14 mouse cellular contexts compared by ENCODE assay signal in genomic region chr4:141565325-141565724, GRCm38 (mm10). TPM values are rescaled to one million over a fixed set of nuclear protein-coding genes. Genes with fewer than 3 reads are reported as not detected.
A peak's percentile ranks its signal among the peaks of the same experiment; 100 is the strongest.
DNase-seq lines count a peak whose midpoint lies in the region; ATAC-seq and TF ChIP-seq lines count a peak whose summit lies in the region.
"Had no signal": no experiment of that assay in that cellular context is flagged by ENCODE, and none has a peak within 500 bp of the region (broad histone marks: within the 10 kb centered on the region; RNA-seq: fewer than 3 reads in every experiment).

No protein-coding gene starts in this region.

- in situ Hi-C loops in Patski (cut with MboI; ENCODE audit: low pct_unique_long_range_greater_than_20kb) = loop anchor here (5.0 to 25.0 kb wide), 2 partner anchors 158 to 278 kb away; no protein-coding TSS in a partner anchor

- H3K4me1 ChIP-seq in kidney, adult 2 months (ENCODE audit: control insufficient read depth, insufficient read depth, low read length) = peaks cover 18% of the 10 kb centered on the region; the same call in 1 of the 2 replicates
- H3K4me1 ChIP-seq in kidney, embryonic 15.5 days = peaks cover 18% of the 10 kb centered on the region
- H3K4me1 ChIP-seq in hindbrain, embryonic 12.5 days = no peaks in the 10 kb centered on the region

- TF ChIP-seq CTCF in kidney, adult 2 months (conservative IDR thresholded peaks at IDR 0.05; ENCODE audit: insufficient read depth, insufficient read length, low read depth, low read length) = no peak
- TF ChIP-seq CTCF in Patski (IDR thresholded peaks at IDR 0.05) = no peak

- H3K4me3 ChIP-seq in kidney, adult 2 months (ENCODE audit: insufficient read depth, low read depth, low read length) = no peak overlapping the region
- no peak overlapping the region for H3K4me3 ChIP-seq in kidney, embryonic 15.5 days (replicated peaks)
- H3K4me3 ChIP-seq in hindbrain, embryonic 12.5 days = no peak overlapping the region
- H3K4me3 ChIP-seq: forebrain, embryonic 12.5 days had no signal

- no peaks in the 10 kb centered on the region for H3K36me3 ChIP-seq in kidney, adult 2 months (ENCODE audit: control insufficient read depth, insufficient read depth, low read length)
- no peaks in the 10 kb centered on the region for H3K36me3 ChIP-seq in kidney, embryonic 15.5 days
- no peaks in the 10 kb centered on the region for H3K36me3 ChIP-seq in hindbrain, embryonic 12.5 days
- H3K36me3 ChIP-seq: forebrain, embryonic 12.5 days had no signal

- no peak overlapping the region for H3K4me2 ChIP-seq in kidney, embryonic 15.5 days
- no peak overlapping the region for H3K4me2 ChIP-seq in hindbrain, embryonic 12.5 days (replicated peaks)
- H3K4me2 ChIP-seq: forebrain, embryonic 12.5 days had no signal

- 45% methylated on average over 7 of the region's 7 CpGs for WGBS in kidney, adult 2 months
- WGBS in kidney, embryonic 15.5 days = 60% methylated on average over 7 of the region's 7 CpGs
- WGBS in hindbrain, embryonic 12.5 days = 31% methylated on average over 7 of the region's 7 CpGs

- no peak overlapping the region for H3K9ac ChIP-seq in kidney, embryonic 15.5 days
- no peak overlapping the region for H3K9ac ChIP-seq in hindbrain, embryonic 12.5 days
- H3K9ac ChIP-seq: forebrain, embryonic 12.5 days; liver, embryonic 14.5 days had no signal

- ATAC-seq in Patski = peak; percentile 29
- no peak for ATAC-seq in kidney, embryonic 15.5 days (replicated peaks; ENCODE audit: low FRiP score)
- no peak for ATAC-seq in hindbrain, embryonic 12.5 days (ENCODE audit: low FRiP score)

- TF ChIP-seq POLR2A in kidney, adult 2 months (IDR thresholded peaks at IDR 0.05; ENCODE audit: low read depth, low read length) = no peak

- POLR2A ChIA-PET in Patski (lab: Charles Lee) = no interaction called here

- no peaks in the 10 kb centered on the region for H3K9me3 ChIP-seq in kidney, embryonic 15.5 days (replicated peaks)
- no peaks in the 10 kb centered on the region for H3K9me3 ChIP-seq in hindbrain, embryonic 12.5 days (replicated peaks)
- H3K9me3 ChIP-seq: forebrain, embryonic 12.5 days had no signal

- CTCF ChIA-PET in Patski (lab: Charles Lee) = interaction anchor here (1.4 to 1.5 kb wide), 2 partner anchors 10 to 13 kb away, joined by 3 to 4 read pairs; no protein-coding TSS in a partner anchor

- peak overlapping the region; percentile 87 for H3K27ac ChIP-seq in kidney, adult 2 months (ENCODE audit: insufficient read depth, low read depth, low read length)
- H3K27ac ChIP-seq in kidney, embryonic 15.5 days = peak overlapping the region; percentile 78
- H3K27ac ChIP-seq in hindbrain, embryonic 12.5 days = no peak overlapping the region
- H3K27ac ChIP-seq: forebrain, embryonic 12.5 days; liver, embryonic 14.5 days had no signal

- DNase-seq in adrenal gland, adult (ENCODE audit: inconsistent age in 2 of 2, low spot score in 1 of 2) = peak; percentile 66 to 85
- DNase-seq in adrenal gland, adult 8-10 months = no peak
- peak; percentile 64 for DNase-seq in kidney, adult 2 months
- DNase-seq in kidney, adult 18-20 months = no peak
- DNase-seq in Patski (ENCODE audit: low read depth, low spot score) = no peak
- DNase-seq in spleen, postnatal 14 days (ENCODE audit: low spot score in 2 of 2) = no peak
- DNase-seq: cerebellum, adult 9-10 months; heart, postnatal 10 days; layer of hippocampus, adult 9-11 months; midbrain, embryonic 14.5 days had no signal

- no peaks in the 10 kb centered on the region for H3K27me3 ChIP-seq in kidney, adult 2 months (replicated peaks; ENCODE audit: control insufficient read depth, insufficient read depth, low read length)
- H3K27me3 ChIP-seq in Patski = no peaks in the 10 kb centered on the region
- no peaks in the 10 kb centered on the region for H3K27me3 ChIP-seq in kidney, embryonic 15.5 days
- H3K27me3 ChIP-seq in hindbrain, embryonic 12.5 days = no peaks in the 10 kb centered on the region
- H3K27me3 ChIP-seq: forebrain, embryonic 12.5 days had no signal

RNA-seq across cellular contexts. Expression of gene Spen, which starts 26.9 kb away (rescaled TPM):
- 10 to 100 TPM; 53.0 to 94.3 (median 63.4) TPM for total RNA-seq in adrenal gland, adult 8-10 months (2022)
- 15.9 and 19.6 TPM in 2 replicates for polyA plus RNA-seq in kidney, adult 2 months (2012; rRNA removed)
- polyA plus RNA-seq in Patski (2021) = 31.8 TPM
- polyA plus RNA-seq in kidney, embryonic 15.5 days (2015; fragmentation: Nextera tagmentation; extraction: Ambion mirVana) = 10.3 and 11.1 TPM in 2 replicates
- polyA plus RNA-seq in hindbrain, embryonic 12.5 days (2016; fragmentation: Nextera tagmentation; extraction: Ambion mirVana) = 21.7 and 23.7 TPM in 2 replicates

RNA-seq across cellular contexts. Expression of gene Fblim1, which starts 40.6 kb away (rescaled TPM):
- total RNA-seq in adrenal gland, adult 8-10 months (2022) = 10 to 100 TPM; 10.2 to 21.0 (median 17.6) TPM
- 10.2 and 10.5 TPM in 2 replicates for polyA plus RNA-seq in kidney, adult 2 months (2012; rRNA removed)
- 90.1 TPM for polyA plus RNA-seq in Patski (2021)
- polyA plus RNA-seq in kidney, embryonic 15.5 days (2015; fragmentation: Nextera tagmentation; extraction: Ambion mirVana) = 71.4 and 81.3 TPM in 2 replicates
- 49.1 and 57.9 TPM in 2 replicates for polyA plus RNA-seq in hindbrain, embryonic 12.5 days (2016; fragmentation: Nextera tagmentation; extraction: Ambion mirVana)

RNA-seq across cellular contexts. Expression of gene Tmem82, which starts 53.1 kb away (rescaled TPM):
- total RNA-seq in adrenal gland, adult 8-10 months (2022) = 1 to 10 TPM; 1.1 to 2.7 (median 2.1) TPM
- polyA plus RNA-seq in kidney, adult 2 months (2012; rRNA removed) = 29.0 and 32.3 TPM in 2 replicates
- polyA plus RNA-seq in Patski (2021) = 0.05 TPM
- polyA plus RNA-seq in kidney, embryonic 15.5 days (2015; fragmentation: Nextera tagmentation; extraction: Ambion mirVana) = 2.7 and 3.1 TPM in 2 replicates
- polyA plus RNA-seq in hindbrain, embryonic 12.5 days (2016; fragmentation: Nextera tagmentation; extraction: Ambion mirVana) = 0.29 and 0.50 TPM in 2 replicates

RNA-seq across cellular contexts. Expression of gene Slc25a34, which starts 58.3 kb away (rescaled TPM):
- 1 to 10 TPM; 1.3 to 5.1 (median 2.6) TPM for total RNA-seq in adrenal gland, adult 8-10 months (2022)
- polyA plus RNA-seq in kidney, adult 2 months (2012; rRNA removed) = 30.1 and 33.8 TPM in 2 replicates
- 0.15 TPM for polyA plus RNA-seq in Patski (2021)
- 0.27 and 0.49 TPM in 2 replicates for polyA plus RNA-seq in kidney, embryonic 15.5 days (2015; fragmentation: Nextera tagmentation; extraction: Ambion mirVana)
- not detected in 2 replicates for polyA plus RNA-seq in hindbrain, embryonic 12.5 days (2016; fragmentation: Nextera tagmentation; extraction: Ambion mirVana)
- polyA plus RNA-seq: forebrain, embryonic 12.5 days had no signal

Comparison
In these comparisons a context has a peak if more than half of its experiments do, and no peak if none do; other contexts are left out.
1. DNase-seq: peak in adrenal gland, adult (2 of 2) and kidney, adult 2 months (single experiment); none in adrenal gland, adult 8-10 months (single experiment), kidney, adult 18-20 months (single experiment), Patski (single experiment) and spleen, postnatal 14 days (0 of 2).